Mouse (Mus musculus) heart, embryonic 11.5 days (tissue): ENCODE results near the gene Atp5k. TPM values are rescaled to one million over a fixed set of nuclear protein-coding genes. Genes with fewer than 3 reads are reported as not detected.

Source experiments
- ATAC-seq: fragments of 200-750 bp; cut with Nextera tagmentation; replicated peaks from 2 replicates; pipeline ENCODE4 v1.8.0; 2017; ENCODE audit warnings: moderate library complexity; ENCODE audit not compliant: insufficient number of reproducible peaks, low FRiP score, low TSS enrichment
- H3K27ac ChIP-seq: fragments of 300-500 bp; sonication (generic); 2 replicates; pipeline ENCODE4 v1.5.1; 2014; ENCODE audit warnings: mild to moderate bottlenecking, low read depth, low read length
- H3K27me3 ChIP-seq: fragments of 300-500 bp; sonication (generic); 2 replicates; pipeline ENCODE4 v1.6.1; 2014; ENCODE audit warnings: mild to moderate bottlenecking, low read length, mixed read lengths; ENCODE audit not compliant: control insufficient read depth, insufficient read depth
- H3K36me3 ChIP-seq: fragments of 300-500 bp; sonication (generic); 2 replicates; pipeline ENCODE4 v1.6.1; 2014; ENCODE audit warnings: mild to moderate bottlenecking, low read length, moderate library complexity, mixed read lengths; ENCODE audit not compliant: control insufficient read depth, insufficient read depth
- H3K4me1 ChIP-seq: fragments of 300-500 bp; sonication (generic); 2 replicates; pipeline ENCODE4 v1.6.1; 2014; ENCODE audit warnings: low read length; ENCODE audit not compliant: control insufficient read depth, insufficient read depth
- H3K4me2 ChIP-seq: fragments of 300-500 bp; sonication (generic); 2 replicates; pipeline ENCODE4 v1.6.1; 2014; ENCODE audit warnings: mild to moderate bottlenecking, moderate library complexity
- H3K4me3 ChIP-seq: fragments of 300-500 bp; sonication (generic); 2 replicates; pipeline ENCODE4 v1.5.1; 2014; ENCODE audit warnings: low read depth, low read length
- H3K9ac ChIP-seq: fragments of 300-500 bp; sonication (generic); 2 replicates; pipeline ENCODE4 v1.6.1; 2014; ENCODE audit warnings: mild to moderate bottlenecking, low read depth, low read length, moderate library complexity
- H3K9me3 ChIP-seq: fragments of 300-500 bp; sonication (generic); replicated peaks from 2 replicates; pipeline ENCODE4 v1.6.1; 2016; ENCODE audit warnings: low read length; ENCODE audit not compliant: control insufficient read depth
- WGBS: fragments of 180-500 bp; shearing (Covaris S2); extraction: QIAGEN DNeasy Blood & Tissue Kit; methylation state at CpG from one replicate; pipeline ENCODE4 v1.1.7; 2014; ENCODE audit not compliant: insufficient replicate concordance; 5-methylcytosine and 5-hydroxymethylcytosine counted together
- polyA plus RNA-seq: library from polyadenylated mRNA; unstranded; fragments of >200 nt; fragmentation: Nextera tagmentation; extraction: Ambion mirVana; gene quantifications from 2 replicates; pipeline ENCODE4 v1.2.1, GENCODE M21; 2014

The Atp5k gene
- polyA plus RNA-seq, 1 experiment from 2014 or later: 756 TPM

DNA sequence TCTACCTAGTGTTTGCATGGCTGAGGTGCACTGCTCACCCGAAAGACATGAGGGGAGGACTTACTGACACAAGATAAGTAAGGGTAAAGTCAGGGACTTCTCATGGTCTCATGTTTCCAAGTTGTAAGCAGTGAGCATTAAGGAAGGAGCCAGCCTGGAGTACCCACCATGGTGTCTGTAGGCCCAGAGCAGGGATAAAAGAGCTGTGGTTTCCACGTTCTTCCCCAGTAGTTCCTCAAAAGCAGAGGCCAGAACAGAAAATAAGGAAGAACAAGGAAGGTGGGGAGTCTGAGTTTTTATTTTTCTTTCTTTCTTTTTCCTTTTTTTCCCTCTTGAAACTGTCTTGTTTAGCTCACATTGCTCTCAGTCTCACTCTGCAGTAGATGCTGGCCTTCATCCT, 19.5 kb downstream of the Atp5k start:
- no peak overlapping the region for H3K4me2 ChIP-seq
- no peaks in the 10 kb centered on the region for H3K36me3 ChIP-seq
- H3K9ac ChIP-seq: no peak overlapping the region
- H3K27me3 ChIP-seq: no peaks in the 10 kb centered on the region
- 69% methylated on average over 2 of the region's 2 CpGs for WGBS
- no peak overlapping the region for H3K27ac ChIP-seq
- no peak overlapping the region for H3K4me3 ChIP-seq
- no peaks in the 10 kb centered on the region for H3K4me1 ChIP-seq
- no peak for ATAC-seq
- no peaks in the 10 kb centered on the region for H3K9me3 ChIP-seq

DNA sequence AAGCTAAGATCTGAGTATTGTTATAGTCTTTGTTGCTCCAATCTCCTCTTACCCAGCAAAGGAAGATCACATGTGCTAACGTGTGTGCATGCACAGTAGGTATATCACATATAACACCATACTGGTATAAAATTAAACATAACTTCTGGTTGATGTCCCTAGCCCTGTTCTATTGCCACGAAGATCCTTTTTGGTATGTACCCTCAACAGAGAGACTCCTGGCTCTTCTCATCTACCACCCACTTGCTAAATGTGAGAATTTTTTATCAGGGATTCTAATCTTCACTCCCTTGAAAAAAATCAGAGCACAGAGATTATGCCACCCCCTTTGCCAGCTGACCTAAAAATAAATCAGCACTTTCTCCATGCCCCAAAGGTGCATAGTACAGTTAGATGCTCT, 27.3 kb downstream of the Atp5k start:
- Histone ChIP-seq H3K27me3 (no peaks in the 10 kb centered on the region), H3K36me3 (no peaks in the 10 kb centered on the region), H3K4me1 (no peaks in the 10 kb centered on the region), H3K4me2 (no peak overlapping the region), H3K9me3 (no peaks in the 10 kb centered on the region), H3K27ac (no peak overlapping the region), H3K4me3 (no peak overlapping the region), H3K9ac (no peak overlapping the region)
- ATAC-seq: no peak
- WGBS: 56% methylated on average over 2 of the region's 2 CpGs

DNA sequence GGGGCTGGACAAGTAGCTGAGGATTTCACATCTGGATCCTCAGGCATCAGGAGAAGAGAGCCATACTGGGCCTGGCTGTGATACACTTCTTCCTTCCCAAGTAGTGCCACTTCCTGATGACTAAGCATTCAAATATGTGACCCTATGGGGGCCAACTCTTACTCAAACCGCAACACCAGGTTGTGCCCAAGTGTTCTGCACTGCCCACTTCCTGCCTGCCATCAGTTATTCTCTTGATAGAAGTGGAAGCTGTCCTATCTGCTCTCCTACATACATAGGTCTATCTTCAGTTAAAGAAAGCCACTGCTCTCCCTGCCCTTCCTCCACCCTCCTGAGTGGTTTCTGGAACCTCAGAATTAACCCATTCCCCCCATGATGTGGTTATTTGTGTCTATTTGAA, 28.8 kb downstream of the Atp5k start:
- Histone ChIP-seq H3K9ac (no peak overlapping the region), H3K4me1 (no peaks in the 10 kb centered on the region), H3K4me3 (no peak overlapping the region), H3K27ac (no peak overlapping the region), H3K4me2 (no peak overlapping the region), H3K9me3 (no peaks in the 10 kb centered on the region), H3K27me3 (no peaks in the 10 kb centered on the region), H3K36me3 (no peaks in the 10 kb centered on the region)
- 61% methylated on average over 1 of the region's 1 CpGs for WGBS
- ATAC-seq: no peak

DNA sequence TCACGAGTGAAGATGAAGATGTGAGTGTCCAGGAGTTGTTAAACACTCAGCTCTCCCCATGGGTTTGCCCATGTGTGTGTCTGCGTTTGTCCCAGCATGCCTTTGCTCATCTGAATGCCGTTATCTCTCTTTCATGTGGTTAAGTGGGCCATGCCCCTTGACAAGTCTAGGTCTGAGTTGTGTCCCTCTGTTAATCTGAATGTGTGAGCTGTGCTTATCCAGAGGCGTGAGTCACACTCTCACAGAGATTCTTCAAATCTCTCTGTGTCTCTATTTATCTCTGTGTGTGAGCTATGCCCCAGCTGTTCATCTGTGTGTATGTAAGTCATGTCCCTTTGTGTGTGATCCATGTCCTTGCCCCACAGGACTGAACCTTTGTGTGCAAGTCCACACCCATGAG, 30.8 kb downstream of the Atp5k start:
- Histone ChIP-seq H3K27me3 (no peaks in the 10 kb centered on the region), H3K36me3 (no peaks in the 10 kb centered on the region), H3K9me3 (no peaks in the 10 kb centered on the region), H3K27ac (no peak overlapping the region), H3K4me3 (no peak overlapping the region), H3K9ac (no peak overlapping the region), H3K4me1 (no peaks in the 10 kb centered on the region), H3K4me2 (no peak overlapping the region)
- ATAC-seq: no peak
- WGBS: 65% methylated on average over 4 of the region's 4 CpGs

DNA sequence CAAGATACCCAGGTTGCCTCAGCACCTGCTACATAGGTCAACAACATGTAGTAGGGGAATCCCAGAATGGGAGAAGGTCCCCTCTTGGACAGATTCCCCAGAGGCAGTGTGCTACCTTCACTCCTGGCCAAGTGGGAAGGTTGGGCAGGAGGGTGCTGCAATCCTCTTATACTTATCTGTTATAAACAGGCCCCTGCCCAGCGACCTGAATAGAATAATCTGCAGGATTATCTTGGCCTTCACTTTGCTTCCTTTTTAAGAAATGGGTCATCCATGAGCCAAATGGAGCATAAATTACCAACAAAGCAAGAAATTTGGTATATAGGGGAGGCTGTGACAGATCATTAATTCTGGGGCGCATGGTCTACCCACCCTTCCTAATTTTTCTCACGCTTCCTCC, 44.5 kb downstream of the Atp5k start:
- H3K4me3 ChIP-seq: no peak overlapping the region
- H3K36me3 ChIP-seq: no peaks in the 10 kb centered on the region
- no peak overlapping the region for H3K27ac ChIP-seq
- H3K4me2 ChIP-seq: no peak overlapping the region
- H3K4me1 ChIP-seq: no peaks in the 10 kb centered on the region
- peaks cover 8% of the 10 kb centered on the region; the same call in 1 of the 2 replicates for H3K27me3 ChIP-seq
- WGBS: 78% methylated on average over 3 of the region's 3 CpGs
- H3K9ac ChIP-seq: no peak overlapping the region
- ATAC-seq: no peak
- no peaks in the 10 kb centered on the region for H3K9me3 ChIP-seq

DNA sequence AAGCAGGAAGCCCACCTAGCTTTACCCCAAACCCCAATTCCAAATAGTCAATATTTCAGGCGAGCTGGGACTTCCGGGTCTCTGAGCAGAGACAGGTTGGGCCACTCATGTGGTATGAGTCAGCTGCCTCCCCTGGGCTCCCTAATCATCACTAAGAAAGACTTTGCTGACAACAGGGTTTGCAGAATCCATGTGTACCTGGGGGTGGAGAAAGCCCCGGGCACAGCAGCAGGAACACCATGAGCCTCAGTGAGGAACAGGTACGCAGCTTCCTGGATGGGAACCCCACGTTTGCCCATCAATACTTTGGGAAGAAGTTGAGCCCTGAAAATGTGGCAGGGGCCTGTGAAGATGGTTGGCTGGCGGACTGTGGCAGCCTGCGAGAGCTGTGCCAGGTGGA, 46.0 kb downstream of the Atp5k start, which contains the start of gene Pde6b:
Gene Pde6b (plus strand): TSS at position 191 of the 400 bp plus-strand sequence.
- ATAC-seq: no peak
- peaks cover 8% of the 10 kb centered on the region; the same call in 1 of the 2 replicates for H3K27me3 ChIP-seq
- no peak within 1 kb of the TSS for H3K4me2 ChIP-seq
- H3K9me3 ChIP-seq: no peaks in the 10 kb centered on the region
- H3K36me3 ChIP-seq: no peaks in the 10 kb centered on the region
- no peak within 1 kb of the TSS for H3K4me3 ChIP-seq
- no peaks in the 10 kb centered on the region for H3K4me1 ChIP-seq
- H3K9ac ChIP-seq: no peak within 1 kb of the TSS
- WGBS: 67% methylated on average over 7 of the region's 7 CpGs
- H3K27ac ChIP-seq: no peak within 1 kb of the TSS

DNA sequence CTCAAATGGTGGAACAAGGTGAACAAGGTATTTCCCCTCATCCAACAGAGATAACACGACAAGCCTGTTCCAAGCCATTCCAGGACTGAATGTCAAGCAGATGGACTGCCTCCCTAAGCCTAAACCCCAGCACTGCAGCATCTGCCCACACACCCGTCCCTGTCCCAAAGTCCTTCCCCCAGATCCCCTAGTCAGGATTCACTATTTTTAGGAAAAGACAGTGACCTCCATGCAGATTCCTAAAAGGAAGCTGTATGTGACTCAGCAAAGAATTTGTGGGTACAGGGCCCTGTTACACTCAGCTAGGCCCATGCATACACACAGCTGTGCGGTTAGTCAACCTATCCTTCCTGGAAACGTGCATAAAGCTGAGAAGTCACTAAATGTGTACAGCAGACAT, 47.8 kb downstream of the Atp5k start:
- Histone ChIP-seq H3K9me3 (no peaks in the 10 kb centered on the region), H3K27me3 (peaks cover 8% of the 10 kb centered on the region; the same call in 1 of the 2 replicates)
- 72% methylated on average over 4 of the region's 4 CpGs for WGBS

DNA sequence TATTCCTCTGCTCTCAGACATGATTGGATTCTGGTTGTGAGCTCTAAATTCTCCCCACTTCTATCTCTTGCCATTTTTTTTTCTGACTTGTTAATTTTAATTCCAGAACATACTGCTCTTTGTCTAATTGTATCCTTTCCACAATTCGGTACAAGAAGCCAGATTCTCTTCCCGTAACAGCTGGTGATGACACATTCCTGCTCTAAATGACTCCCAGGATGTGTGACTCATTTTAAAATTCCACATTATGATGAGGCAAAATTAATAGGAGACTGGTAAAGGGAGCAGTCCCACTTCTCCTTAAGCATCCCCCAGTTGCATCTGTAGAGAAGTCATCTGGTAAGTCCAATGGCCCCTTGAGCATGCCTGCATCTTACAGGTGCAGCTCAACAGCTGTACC, 48.6 kb downstream of the Atp5k start:
- no peak overlapping the region for H3K4me3 ChIP-seq
- no peaks in the 10 kb centered on the region for H3K4me1 ChIP-seq
- no peak for ATAC-seq
- H3K9ac ChIP-seq: no peak overlapping the region
- WGBS: 76% methylated on average over 2 of the region's 2 CpGs
- peaks cover 8% of the 10 kb centered on the region; the same call in 1 of the 2 replicates for H3K27me3 ChIP-seq
- H3K9me3 ChIP-seq: no peaks in the 10 kb centered on the region
- H3K27ac ChIP-seq: no peak overlapping the region
- no peak overlapping the region for H3K4me2 ChIP-seq
- H3K36me3 ChIP-seq: no peaks in the 10 kb centered on the region

More for the DNA sequence above, 47.8 kb downstream of the Atp5k start:
- Histone ChIP-seq H3K4me3 (no peak overlapping the region), H3K36me3 (no peaks in the 10 kb centered on the region), H3K9ac (no peak overlapping the region), H3K27ac (no peak overlapping the region), H3K4me2 (no peak overlapping the region), H3K4me1 (no peaks in the 10 kb centered on the region)
- ATAC-seq: no peak
